Mouse (Mus musculus) MEL (cell line): Measurements from ENCODE around the gene Myo9b. TPM values are rescaled to one million over a fixed set of nuclear protein-coding genes. Genes with fewer than 3 reads are reported as not detected.

Experiments used
- DNase-seq: peaks from one replicate; pipeline ENCODE4 v3.0.0; 2011; ENCODE audit warnings: low read depth, low spot score
- H3K27ac ChIP-seq: 2 replicates; pipeline ENCODE4 v1.5.1; 2012; ENCODE audit warnings: low read depth, mild to moderate bottlenecking, control low read depth, low read length, moderate library complexity; ENCODE audit not compliant: control insufficient read depth
- H3K27me3 ChIP-seq, 2 experiments: fragments of 150-350 bp in 1 of 2; sonication (generic) in 1 of 2; 2 replicates each; pipeline ENCODE4 v1.6.1; 2012; ENCODE audit warnings: low read length in 2 of 2, mild to moderate bottlenecking in 2 of 2, improper control_type of control experiment in 1 of 2, moderate library complexity in 1 of 2; ENCODE audit not compliant: insufficient read depth in 2 of 2, control insufficient read depth in 1 of 2
- H3K36me3 ChIP-seq, 2 experiments: 2 replicates each; pipeline ENCODE4 v1.6.1; 2012 to 2014; ENCODE audit warnings: low read length in 2 of 2, improper control_type of control experiment in 1 of 2, inconsistent platforms in 1 of 2, mild to moderate bottlenecking in 1 of 2; ENCODE audit not compliant: insufficient read depth in 2 of 2, control insufficient read depth in 1 of 2
- H3K4me1 ChIP-seq, 2 experiments: fragments of 150-350 bp in 1 of 2; sonication (generic) in 1 of 2; 2 replicates each; pipeline ENCODE4 v1.6.1; 2012; ENCODE audit warnings: low read length in 2 of 2, improper control_type of control experiment in 1 of 2, mild to moderate bottlenecking in 1 of 2; ENCODE audit not compliant: insufficient read depth in 2 of 2, control insufficient read depth in 1 of 2
- H3K4me3 ChIP-seq, 2 experiments: fragments of 150-350 bp in 1 of 2; sonication (generic) in 1 of 2; 2 replicates each; pipeline ENCODE4 v1.5.1; 2012; ENCODE audit warnings: low read depth in 2 of 2, low read length in 2 of 2, mild to moderate bottlenecking in 2 of 2, moderate library complexity in 2 of 2, control low read depth in 1 of 2, improper control_type of control experiment in 1 of 2; ENCODE audit not compliant: control insufficient read depth in 1 of 2, insufficient read depth in 1 of 2
- H3K79me2 ChIP-seq: 2 replicates; pipeline ENCODE4 v1.6.1; 2012; ENCODE audit warnings: mild to moderate bottlenecking, low read length, moderate library complexity; ENCODE audit not compliant: control insufficient read depth, poor library complexity, insufficient read depth
- H3K9ac ChIP-seq: 2 replicates; pipeline ENCODE4 v1.6.1; 2012; ENCODE audit warnings: low read depth, mild to moderate bottlenecking, control low read depth, low read length, moderate library complexity; ENCODE audit not compliant: control insufficient read depth, poor library complexity, severe bottlenecking
- H3K9me3 ChIP-seq: fragments of 150-350 bp; sonication (generic); replicated peaks from 2 replicates; pipeline ENCODE4 v1.6.1; 2012; ENCODE audit warnings: mild to moderate bottlenecking, low read length, improper control_type of control experiment, moderate library complexity; ENCODE audit not compliant: insufficient read depth
- BHLHE40 ChIP-seq: IDR thresholded peaks from 2 replicates; pipeline ENCODE4 v1.6.1; 2012; ENCODE audit warnings: low read depth, mild to moderate bottlenecking, inconsistent platforms, low read length, improper control_type of control experiment, borderline replicate concordance
- CHD1 ChIP-seq: IDR thresholded peaks from 2 replicates; pipeline ENCODE4 v1.6.1; 2012; ENCODE audit warnings: low read depth, mild to moderate bottlenecking, inconsistent platforms, low read length, improper control_type of control experiment
- CHD2 ChIP-seq: IDR thresholded peaks from 2 replicates; pipeline ENCODE4 v1.6.1; 2011; ENCODE audit warnings: low read length, improper control_type of control experiment
- CTCF ChIP-seq, 3 experiments: IDR thresholded peaks in 2 of 3; conservative IDR thresholded peaks in 1 of 3; 2 replicates each; pipeline ENCODE4 v1.5.1; 2011 to 2012; ENCODE audit warnings: low read length in 3 of 3, low read depth in 2 of 3, mild to moderate bottlenecking in 2 of 3, improper control_type of control experiment in 1 of 3, inconsistent platforms in 1 of 3, mixed read lengths in 1 of 3, moderate library complexity in 1 of 3; ENCODE audit not compliant: control insufficient read depth in 1 of 3, insufficient read depth in 1 of 3, poor library complexity in 1 of 3, severe bottlenecking in 1 of 3
- E2F4 ChIP-seq: IDR thresholded peaks from 2 replicates; pipeline ENCODE4 v1.6.1; 2011; ENCODE audit warnings: low read depth, low read length, improper control_type of control experiment, borderline replicate concordance
- ELF1 ChIP-seq: IDR thresholded peaks from 2 replicates; pipeline ENCODE4 v1.6.1; 2014; ENCODE audit warnings: low read depth, mild to moderate bottlenecking, inconsistent platforms, low read length, improper control_type of control experiment, moderate library complexity
- EP300 ChIP-seq, 2 experiments: IDR thresholded peaks; 2 replicates each; pipeline ENCODE4 v1.6.1; 2011; ENCODE audit warnings: improper control_type of control experiment in 2 of 2, low read length in 2 of 2, low read depth in 1 of 2, mild to moderate bottlenecking in 1 of 2
- ETS1 ChIP-seq: IDR thresholded peaks from 2 replicates; pipeline ENCODE4 v1.6.1; 2012; ENCODE audit warnings: low read depth, mild to moderate bottlenecking, inconsistent platforms, low read length, improper control_type of control experiment, moderate library complexity
- GABPA ChIP-seq: IDR thresholded peaks from 2 replicates; pipeline ENCODE4 v1.6.1; 2012; ENCODE audit warnings: low read depth, mild to moderate bottlenecking, inconsistent platforms, low read length, improper control_type of control experiment, moderate library complexity
- GATA1 ChIP-seq: IDR thresholded peaks from 2 replicates; pipeline ENCODE4 v1.6.1; 2011; ENCODE audit warnings: low read depth, low read length, improper control_type of control experiment
- HCFC1 ChIP-seq: IDR thresholded peaks from 2 replicates; pipeline ENCODE4 v1.6.1; 2012; ENCODE audit warnings: low read depth, mild to moderate bottlenecking, inconsistent platforms, low read length, improper control_type of control experiment, moderate library complexity
- JUND ChIP-seq: IDR thresholded peaks from 2 replicates; pipeline ENCODE4 v1.6.1; 2011; ENCODE audit warnings: low read depth, mild to moderate bottlenecking, improper control_type of control experiment, low read length
- KAT2A ChIP-seq: conservative IDR thresholded peaks from 2 replicates; pipeline ENCODE4 v1.6.1; 2012; ENCODE audit warnings: low read depth, low read length, improper control_type of control experiment, inconsistent platforms
- MAFK ChIP-seq: IDR thresholded peaks from 2 replicates; pipeline ENCODE4 v1.6.1; 2011; ENCODE audit warnings: low read depth, mild to moderate bottlenecking, low read length, improper control_type of control experiment, borderline replicate concordance
- MAX ChIP-seq: IDR thresholded peaks from 2 replicates; pipeline ENCODE4 v1.6.1; 2011; ENCODE audit warnings: low read length, improper control_type of control experiment
- MAZ ChIP-seq: IDR thresholded peaks from 2 replicates; pipeline ENCODE4 v1.6.1; 2012; ENCODE audit warnings: low read depth, mild to moderate bottlenecking, inconsistent platforms, low read length, improper control_type of control experiment
- MEF2A ChIP-seq: IDR thresholded peaks from 2 replicates; pipeline ENCODE4 v1.6.1; 2014; ENCODE audit warnings: low read depth, mild to moderate bottlenecking, inconsistent platforms, low read length, improper control_type of control experiment; ENCODE audit not compliant: poor library complexity, insufficient replicate concordance, severe bottlenecking; ENCODE audit errors: extremely low read depth
- MYB ChIP-seq: IDR thresholded peaks from 2 replicates; pipeline ENCODE4 v1.6.1; 2011; ENCODE audit warnings: mild to moderate bottlenecking, low read depth, low read length, improper control_type of control experiment
- MYC ChIP-seq: IDR thresholded peaks from 2 replicates; pipeline ENCODE4 v1.6.1; 2011; ENCODE audit warnings: low read depth, mild to moderate bottlenecking, low read length, improper control_type of control experiment, moderate library complexity
- NELFE ChIP-seq: IDR thresholded peaks from 2 replicates; pipeline ENCODE4 v1.6.1; 2011; ENCODE audit warnings: low read depth, low read length, improper control_type of control experiment
- POLR2A ChIP-seq, 2 experiments: IDR thresholded peaks; 2 replicates each; pipeline ENCODE4 v1.6.1; 2011 to 2012; ENCODE audit warnings: low read length in 2 of 2, mild to moderate bottlenecking in 2 of 2, control low read depth in 1 of 2, improper control_type of control experiment in 1 of 2, low read depth in 1 of 2, moderate library complexity in 1 of 2; ENCODE audit not compliant: control insufficient read depth in 1 of 2, insufficient read depth in 1 of 2, poor library complexity in 1 of 2
- POLR2AphosphoS2 ChIP-seq: IDR thresholded peaks from 2 replicates; pipeline ENCODE4 v1.6.1; 2011; ENCODE audit warnings: low read length, improper control_type of control experiment
- RCOR1 ChIP-seq: IDR thresholded peaks from 2 replicates; pipeline ENCODE4 v1.6.1; 2012; ENCODE audit warnings: low read depth, mild to moderate bottlenecking, inconsistent platforms, low read length, improper control_type of control experiment
- SMC3 ChIP-seq: IDR thresholded peaks from 2 replicates; pipeline ENCODE4 v1.6.1; 2011; ENCODE audit warnings: low read depth, low read length, improper control_type of control experiment
- TAL1 ChIP-seq: IDR thresholded peaks from 2 replicates; pipeline ENCODE4 v1.6.1; 2012; ENCODE audit warnings: mild to moderate bottlenecking, inconsistent platforms, low read length, moderate library complexity, mixed read lengths
- TBP ChIP-seq: IDR thresholded peaks from 2 replicates; pipeline ENCODE4 v1.8.0; 2011; ENCODE audit warnings: low read depth, low read length, improper control_type of control experiment
- TCF12 ChIP-seq: IDR thresholded peaks from 2 replicates; pipeline ENCODE4 v1.6.1; 2014; ENCODE audit warnings: low read depth, mild to moderate bottlenecking, inconsistent platforms, low read length, improper control_type of control experiment, moderate library complexity
- USF1 ChIP-seq: IDR thresholded peaks from 2 replicates; pipeline ENCODE4 v1.6.1; 2014; ENCODE audit warnings: low read depth, mild to moderate bottlenecking, inconsistent platforms, low read length, improper control_type of control experiment, moderate library complexity
- USF2 ChIP-seq, 2 experiments: IDR thresholded peaks; 2 replicates each; pipeline ENCODE4 v1.6.1; 2011 to 2012; ENCODE audit warnings: improper control_type of control experiment in 2 of 2, low read length in 2 of 2, borderline replicate concordance in 1 of 2, inconsistent platforms in 1 of 2, low read depth in 1 of 2, mild to moderate bottlenecking in 1 of 2; ENCODE audit not compliant: insufficient read depth in 1 of 2
- ZC3H11A ChIP-seq: IDR thresholded peaks from 2 replicates; pipeline ENCODE4 v1.6.1; 2012; ENCODE audit warnings: low read depth, mild to moderate bottlenecking, inconsistent platforms, low read length, improper control_type of control experiment
- ZKSCAN1 ChIP-seq: IDR thresholded peaks from 2 replicates; pipeline ENCODE4 v1.6.1; 2012; ENCODE audit warnings: low read depth, mild to moderate bottlenecking, inconsistent platforms, low read length, improper control_type of control experiment, moderate library complexity
- polyA plus RNA-seq, 2 experiments: library from polyadenylated mRNA; stranded (reverse) in 1 of 2; unstranded in 1 of 2; fragments of >175 nt in 1 of 2; fragments of >200 nt in 1 of 2; gene quantifications; 2 replicates each; pipeline versions ENCODE4 v1.2.1 to v1.2.4; 2012; ENCODE audit warnings: low replicate concordance in 2 of 2, low read depth in 1 of 2; ENCODE audit not compliant: insufficient read length in 2 of 2, insufficient read depth in 1 of 2, missing spikeins in 1 of 2
- total RNA-seq: library from RNA; depleted of rRNA; stranded (reverse); fragments of 300-350 nt; gene quantifications from 2 replicates; pipeline ENCODE4 v1.2.3, GENCODE M21; 2012

The Myo9b gene
- total and polyA plus RNA-seq, 3 experiments, result 35.8 to 54.8 (median 52.3) TPM

DNA sequence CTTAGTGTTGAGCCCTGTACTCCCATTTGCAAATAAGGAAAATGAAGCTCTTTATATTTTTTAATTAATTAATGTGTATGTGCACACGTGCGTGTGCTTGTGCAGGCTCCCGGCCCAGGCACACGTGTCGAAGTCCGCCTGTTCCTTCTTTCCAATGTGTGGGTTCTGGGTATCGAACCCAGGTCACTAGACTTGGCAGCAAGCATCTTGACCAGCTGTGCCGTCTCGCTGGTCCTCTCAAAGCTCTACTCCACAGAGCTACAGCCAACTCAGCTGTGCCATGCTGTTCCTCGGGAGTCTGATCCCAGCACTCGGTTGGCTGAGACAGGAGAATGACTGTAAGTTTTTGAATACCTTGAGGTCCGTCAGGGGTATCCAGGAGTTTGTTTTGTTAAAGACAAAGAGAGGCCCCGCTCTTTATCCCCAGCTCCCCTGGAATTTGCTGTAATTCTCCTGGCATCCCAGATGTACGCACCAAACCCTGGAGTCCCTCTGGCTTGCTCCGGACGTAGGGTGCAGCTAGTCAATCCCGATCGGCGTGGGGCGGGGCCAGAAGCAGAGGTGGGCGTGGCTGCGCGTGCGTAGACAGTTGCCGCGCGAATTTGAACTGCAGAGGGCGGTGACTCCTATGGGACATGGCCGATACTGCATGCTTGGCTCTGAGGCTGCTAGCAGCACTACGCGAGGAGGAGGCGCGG lies 133.0 kb downstream of the Myo9b start, which contains the start of gene Ankle1 (continued):
- TF ChIP-seq SMC3, result peak; percentile 20
- no peak for TF ChIP-seq ELF1
- TF ChIP-seq BHLHE40, result peak; percentile 45; the same call in 1 of the 2 replicates

- H3K27ac ChIP-seq, result peak overlapping the region; percentile 35
- H3K36me3 ChIP-seq, result peaks cover 0 to 11% of the 10 kb centered on the region in 2 experiments; a peak in 2 of 4 replicates
- peak overlapping the region; percentile 77 to 82 for H3K4me3 ChIP-seq
- no peaks in the 10 kb centered on the region for H3K9me3 ChIP-seq
- H3K9ac ChIP-seq, result peak overlapping the region; percentile 84
- peak; percentile 77 for DNase-seq
- peaks cover 26% of the 10 kb centered on the region for H3K79me2 ChIP-seq
- no peaks in the 10 kb centered on the region for H3K27me3 ChIP-seq
- H3K4me1 ChIP-seq, result peaks cover 0 to 20% of the 10 kb centered on the region in 2 experiments; a peak in 2 of 4 replicates
- TF ChIP-seq GATA1, result no peak
- TF ChIP-seq CHD2, result no peak
- peak; percentile 71 to 86 (median 75) for TF ChIP-seq CTCF (IDR thresholded peaks at IDR 0.05 in 2 of 3, conservative IDR thresholded peaks at IDR 0.05 in 1 of 3; ENCODE audit: control insufficient read depth in 1 of 3, insufficient read depth in 1 of 3, low read depth in 2 of 3, low read length in 3 of 3, poor library complexity in 1 of 3, severe bottlenecking in 1 of 3)
- TF ChIP-seq ELF1, result no peak
- TF ChIP-seq TBP, result no peak
- TF ChIP-seq E2F4, result no peak
- no peak for TF ChIP-seq JUND
- 0 out of 2 replicates have a peak, but pooled peaks have one; percentile 23 for TF ChIP-seq MYC
- TF ChIP-seq BHLHE40, result peak; percentile 12; the same call in 1 of the 2 replicates
- no peak for TF ChIP-seq ETS1
- no peak for TF ChIP-seq MAFK
- TF ChIP-seq TAL1, result no peak
- TF ChIP-seq USF1, result no peak
- peak; percentile 62 for TF ChIP-seq SMC3
- TF ChIP-seq NELFE, result no peak
- no peak for TF ChIP-seq EP300 (IDR thresholded peaks at IDR 0.05; ENCODE audit: low read depth in 1 of 2, low read length in 2 of 2)
- no peak for TF ChIP-seq MEF2A
- no peak for TF ChIP-seq CHD1
- TF ChIP-seq TCF12, result no peak
- TF ChIP-seq POLR2AphosphoS2, result no peak
- 0 out of 2 replicates have a peak, but pooled peaks have one; percentile 16 for TF ChIP-seq MAZ
- no peak for TF ChIP-seq GABPA
- TF ChIP-seq USF2 (IDR thresholded peaks at IDR 0.05; ENCODE audit: borderline replicate concordance in 1 of 2, insufficient read depth in 1 of 2, low read depth in 1 of 2, low read length in 2 of 2), result no peak
- TF ChIP-seq HCFC1, result no peak
- TF ChIP-seq POLR2A (IDR thresholded peaks at IDR 0.05; ENCODE audit: control insufficient read depth in 1 of 2, insufficient read depth in 1 of 2, low read depth in 1 of 2, low read length in 2 of 2, poor library complexity in 1 of 2), result no peak; a peak in 2 of 4 replicates
- no peak for TF ChIP-seq RCOR1
- no peak; the same call in 1 of the 2 replicates for TF ChIP-seq ZC3H11A
- TF ChIP-seq KAT2A, result no peak; the same call in 1 of the 2 replicates
- peak; percentile 34 for TF ChIP-seq MAX
- TF ChIP-seq ZKSCAN1, result no peak
- no peak for TF ChIP-seq MYB
Measured at GRCm38 (mm10) chr8:71406099-71407015, 133.8 kb downstream of the Myo9b start.
